Mouse (Mus musculus) central nervous system, embryonic 14 days (tissue): ENCODE results near the gene Wfdc9. TPM values are rescaled to one million over a fixed set of nuclear protein-coding genes. Genes with fewer than 3 reads are reported as not detected.

Experiments
- polyA plus RNA-seq: library from polyadenylated mRNA; depleted of rRNA; stranded (reverse); fragments of >200 nt; gene quantifications from 2 replicates; pipeline ENCODE4 v1.2.3, GENCODE M21; 2012; rRNA removed

Wfdc9 gene
- not detected in 2 replicates for polyA plus RNA-seq

DNA sequence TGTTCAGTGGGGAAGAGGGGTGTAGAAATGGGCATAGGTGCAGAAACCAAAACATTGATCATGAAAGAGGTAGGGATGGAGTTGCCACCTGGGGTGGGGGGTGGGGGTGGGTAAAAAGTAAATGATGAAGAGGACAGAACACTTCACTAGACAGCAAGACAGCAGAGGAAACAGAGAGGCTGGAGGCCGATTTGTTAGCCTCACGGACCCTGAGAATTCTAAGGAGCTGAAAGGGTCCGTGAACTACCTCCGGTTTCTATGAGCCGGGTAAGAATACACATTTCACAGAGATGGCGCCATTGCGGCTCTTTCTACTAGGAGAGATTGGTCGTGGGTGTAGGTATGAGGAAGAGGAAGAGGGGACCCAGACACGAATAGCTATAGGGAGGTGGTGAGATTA lies at the start of gene Wfdc9:
Gene Wfdc9, minus strand, starts transcription at position 101 of the 400 bp plus-strand sequence.

GRCm38 (mm10) chr2:164698201-164698600 lies 41.8 kb upstream of the Wfdc9 start, which contains the start of gene Spint4:
TSS of gene Spint4 (plus strand) at chr2:164698501.

GRCm38 (mm10) chr2:164684807-164685206 lies 28.4 kb upstream of the Wfdc9 start, which contains the start of gene Wfdc13:
TSS of gene Wfdc13 (plus strand) at chr2:164685107.

GRCm38 (mm10) chr2:164673987-164674386 lies 17.6 kb upstream of the Wfdc9 start, which contains the start of gene Wfdc11:
TSS of gene Wfdc11 (minus strand) at chr2:164674087.

GRCm38 (mm10) chr2:164655858-164656257 lies 525 bp downstream of the Wfdc9 start, which contains the start of gene Wfdc10:
TSS of gene Wfdc10 (plus strand) at chr2:164656046.

GRCm38 (mm10) chr2:164638696-164639095 lies 17.7 kb downstream of the Wfdc9 start, which contains the start of gene Wfdc16:
TSS of gene Wfdc16 (minus strand) at chr2:164638796.

GRCm38 (mm10) chr2:164613471-164613870 lies 42.9 kb downstream of the Wfdc9 start, which contains the start of the genes Wfdc6b and Wfdc8:
TSS of gene Wfdc6b (plus strand) at chr2:164613522.
TSS of gene Wfdc8 (minus strand) at chr2:164613626.

Other genes with a start within 250 kb of the Wfdc9 start
- gene Sdc4, start 212.7 kb downstream of the Wfdc9 start, polyA plus RNA-seq = 3.3 and 8.2 TPM in 2 replicates
- gene Sys1, start 199.6 kb downstream of the Wfdc9 start, polyA plus RNA-seq = 53.1 and 56.8 TPM in 2 replicates
- gene Gm20458, start 195.6 kb downstream of the Wfdc9 start, polyA plus RNA-seq = 10.3 and 10.7 TPM in 2 replicates
- gene Trp53tg5, start 182.9 kb downstream of the Wfdc9 start, polyA plus RNA-seq = not detected in 2 replicates
- gene Dbndd2, start 170.5 kb downstream of the Wfdc9 start, polyA plus RNA-seq = 9.6 and 11.6 TPM in 2 replicates
- gene Pigt, start 159.1 kb downstream of the Wfdc9 start, polyA plus RNA-seq = 82.2 and 101 TPM in 2 replicates
- 4.5 and 14.3 TPM in 2 replicates for gene Wfdc2, start 94.2 kb downstream of the Wfdc9 start, polyA plus RNA-seq
- not detected in 2 replicates for gene Spint3, start 83.1 kb downstream of the Wfdc9 start, polyA plus RNA-seq
- gene Wfdc6a, start 71.1 kb downstream of the Wfdc9 start, polyA plus RNA-seq = not detected in 2 replicates
- not detected in 2 replicates for gene Eppin, start 63.0 kb downstream of the Wfdc9 start, polyA plus RNA-seq
- gene Wfdc6b, start 43.1 kb downstream of the Wfdc9 start, polyA plus RNA-seq = not detected in 2 replicates
- gene Wfdc8, start 43.0 kb downstream of the Wfdc9 start, polyA plus RNA-seq = 0.04 TPM in 1 of 2 replicates, not detected in the other
- gene Wfdc16, start 17.8 kb downstream of the Wfdc9 start, polyA plus RNA-seq = not detected in 2 replicates
- gene Wfdc10, start 537 bp downstream of the Wfdc9 start, polyA plus RNA-seq = not detected in 2 replicates
- gene Wfdc11, start 17.5 kb upstream of the Wfdc9 start, polyA plus RNA-seq = not detected in 2 replicates
- not detected in 2 replicates for gene Wfdc13, start 28.5 kb upstream of the Wfdc9 start, polyA plus RNA-seq
- not detected in 2 replicates for gene Spint4, start 41.9 kb upstream of the Wfdc9 start, polyA plus RNA-seq
- gene Spint5, start 58.7 kb upstream of the Wfdc9 start, polyA plus RNA-seq = not detected in 2 replicates
- 1.0 and 1.1 TPM in 2 replicates for gene Wfdc3, start 89.3 kb upstream of the Wfdc9 start, polyA plus RNA-seq
- 60.1 and 64.9 TPM in 2 replicates for gene Dnttip1, start 89.4 kb upstream of the Wfdc9 start, polyA plus RNA-seq
- gene Ube2c, start 113.3 kb upstream of the Wfdc9 start, polyA plus RNA-seq = 143 and 191 TPM in 2 replicates
- gene Tnnc2, start 123.4 kb upstream of the Wfdc9 start, polyA plus RNA-seq = 0.54 and 60.3 TPM in 2 replicates
- gene Snx21, start 129.2 kb upstream of the Wfdc9 start, polyA plus RNA-seq = 20.5 and 22.1 TPM in 2 replicates
- gene Acot8, start 148.3 kb upstream of the Wfdc9 start, polyA plus RNA-seq = 30.2 and 33.6 TPM in 2 replicates
- 8.6 and 9.6 TPM in 2 replicates for gene Zswim3, start 148.5 kb upstream of the Wfdc9 start, polyA plus RNA-seq
- gene Zswim1, start 166.1 kb upstream of the Wfdc9 start, polyA plus RNA-seq = 11.8 and 12.3 TPM in 2 replicates
- gene Spata25, start 172.0 kb upstream of the Wfdc9 start, polyA plus RNA-seq = 0.31 and 0.49 TPM in 2 replicates
- 126 and 143 TPM in 2 replicates for gene Ctsa, start 176.3 kb upstream of the Wfdc9 start, polyA plus RNA-seq
- gene Neurl2, start 176.9 kb upstream of the Wfdc9 start, polyA plus RNA-seq = 4.2 and 5.6 TPM in 2 replicates
- gene Pltp, start 201.1 kb upstream of the Wfdc9 start, polyA plus RNA-seq = 62.6 and 75.4 TPM in 2 replicates
- gene Pcif1, start 222.7 kb upstream of the Wfdc9 start, polyA plus RNA-seq = 49.4 and 52.0 TPM in 2 replicates